Mouse (Mus musculus): ENCODE measurements around the gene Usp27x. TPM values are rescaled to one million over a fixed set of nuclear protein-coding genes. Genes with fewer than 3 reads are reported as not detected.

Gene Usp27x
- under 1 TPM; 0.27 to 0.48 TPM for polyA plus RNA-seq (2017; shearing (Covaris generic))

GRCm38 (mm10) chrX:7375716-7376480 is at the start of gene Usp27x:
TSS of gene Usp27x (minus strand) at chrX:7375830.
- peak; percentile 83 for ATAC-seq

GRCm38 (mm10) chrX:7422691-7423111 is 47.1 kb upstream of the Usp27x start:
- peak; percentile 84 for ATAC-seq

- no peak for ATAC-seq
Observed at GRCm38 (mm10) chrX:7422166-7422565, 46.5 kb upstream of the Usp27x start.

GRCm38 (mm10) chrX:7421016-7421415 is 45.4 kb upstream of the Usp27x start:
- ATAC-seq, result peak; percentile 80

GRCm38 (mm10) chrX:7416178-7416871 is 40.7 kb upstream of the Usp27x start:
- ATAC-seq, result no peak

- no peak for ATAC-seq
Observed at GRCm38 (mm10) chrX:7415308-7415707, 39.7 kb upstream of the Usp27x start.

- ATAC-seq, result no peak
Observed at GRCm38 (mm10) chrX:7412239-7413033, 36.8 kb upstream of the Usp27x start.

GRCm38 (mm10) chrX:7376586-7376985 is 956 bp upstream of the Usp27x start:
- no peak for ATAC-seq

- ATAC-seq, result no peak
Observed at GRCm38 (mm10) chrX:7375322-7375715, 311 bp downstream of the Usp27x start.

GRCm38 (mm10) chrX:7325455-7325854 is 50.2 kb downstream of the Usp27x start:
- ATAC-seq, result no peak

- peak; percentile 52 for ATAC-seq
Observed at GRCm38 (mm10) chrX:7322288-7322687, 53.3 kb downstream of the Usp27x start.

Other genes with a start within 250 kb of the Usp27x start
- 1 to 10 TPM; 1.9 to 3.3 TPM for gene Clcn5, start 56.5 kb downstream of the Usp27x start, polyA plus RNA-seq (2017; shearing (Covaris generic))
- gene Foxp3, start 197.8 kb upstream of the Usp27x start, polyA plus RNA-seq (2017; shearing (Covaris generic)), result 10 to 100 TPM; 48.7 to 55.3 TPM
- gene Ppp1r3f, start 198.5 kb upstream of the Usp27x start, polyA plus RNA-seq (2017; shearing (Covaris generic)), result 1 to 10 TPM; 3.4 to 9.2 TPM
- gene Ccdc22, start 229.7 kb upstream of the Usp27x start, polyA plus RNA-seq (2017; shearing (Covaris generic)), result 10 to 100 TPM; 14.0 to 27.4 TPM
- gene Cacna1f, start 231.3 kb upstream of the Usp27x start, polyA plus RNA-seq (2017; shearing (Covaris generic)), result not detected

Data from CD4-positive, CD25-positive, alpha-beta regulatory T cell, adult 4 months (primary cell).